Mouse (Mus musculus) forelimb bud, embryonic 11.5 days (tissue): ENCODE results near the gene Cblb.

Experiments used
- DNase-seq: peaks from one replicate; pipeline ENCODE4 v3.0.0-alpha.2; 2012; ENCODE audit warnings: low read depth, low spot score

Cblb gene

DNA sequence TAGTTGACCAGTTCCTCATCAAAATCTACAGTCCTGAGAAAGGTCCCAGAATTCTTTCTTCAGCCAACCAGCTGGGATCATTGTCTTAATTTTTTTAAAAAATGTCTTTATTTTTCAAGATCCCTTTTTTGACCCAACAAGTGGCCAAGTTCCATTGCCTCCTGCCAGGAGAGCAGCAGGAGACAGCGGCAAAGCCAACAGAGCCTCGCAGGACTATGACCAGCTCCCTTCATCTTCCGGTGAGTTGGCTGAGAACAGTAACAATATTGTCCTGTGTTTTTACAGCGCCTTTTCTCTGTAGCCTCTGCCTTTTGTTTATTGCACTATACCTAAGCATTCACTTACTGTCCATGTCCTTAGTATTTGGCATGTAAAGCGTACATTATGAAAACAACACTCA lies 163.0 kb downstream of the Cblb start:
- no peak for DNase-seq

DNA sequence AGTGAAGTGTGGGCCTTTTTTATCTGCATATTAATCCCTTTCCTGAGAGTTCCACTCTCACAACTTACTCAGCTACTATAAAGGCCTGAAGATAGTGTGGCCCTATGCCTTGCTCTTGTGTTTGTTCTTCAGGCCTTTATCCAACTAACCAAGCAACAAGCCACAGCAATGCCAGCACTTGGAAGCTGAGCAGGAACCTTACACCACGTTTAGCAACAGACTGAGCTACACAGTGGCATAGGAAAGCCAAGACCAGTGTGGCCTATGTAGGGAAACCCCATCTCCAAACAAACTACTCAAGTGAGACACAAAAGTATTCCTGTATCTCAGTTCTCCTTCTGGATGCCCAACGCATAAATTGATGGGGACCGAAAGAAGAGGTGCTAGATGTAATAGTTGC lies 163.8 kb downstream of the Cblb start:
- DNase-seq, result no peak

DNA sequence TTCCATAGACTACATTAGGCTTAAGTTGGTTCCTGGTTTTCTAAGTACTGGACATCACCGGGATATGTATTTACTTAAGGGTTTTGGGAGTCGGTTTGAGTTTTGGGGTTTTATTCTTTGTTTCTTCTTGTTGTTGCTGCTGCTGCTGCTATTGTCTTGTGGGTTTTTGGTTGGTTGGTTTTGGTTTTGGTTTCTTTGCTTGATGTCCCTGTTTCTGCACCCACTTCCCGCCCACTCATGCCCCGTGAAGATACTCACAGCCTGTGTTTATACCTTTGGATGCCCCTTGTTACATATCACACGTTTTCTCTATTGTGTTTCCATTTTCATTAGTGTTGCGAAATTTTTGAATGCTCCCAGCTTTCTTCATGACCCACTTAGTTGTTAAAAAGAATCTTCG lies 169.1 kb downstream of the Cblb start:
- no peak for DNase-seq

DNA sequence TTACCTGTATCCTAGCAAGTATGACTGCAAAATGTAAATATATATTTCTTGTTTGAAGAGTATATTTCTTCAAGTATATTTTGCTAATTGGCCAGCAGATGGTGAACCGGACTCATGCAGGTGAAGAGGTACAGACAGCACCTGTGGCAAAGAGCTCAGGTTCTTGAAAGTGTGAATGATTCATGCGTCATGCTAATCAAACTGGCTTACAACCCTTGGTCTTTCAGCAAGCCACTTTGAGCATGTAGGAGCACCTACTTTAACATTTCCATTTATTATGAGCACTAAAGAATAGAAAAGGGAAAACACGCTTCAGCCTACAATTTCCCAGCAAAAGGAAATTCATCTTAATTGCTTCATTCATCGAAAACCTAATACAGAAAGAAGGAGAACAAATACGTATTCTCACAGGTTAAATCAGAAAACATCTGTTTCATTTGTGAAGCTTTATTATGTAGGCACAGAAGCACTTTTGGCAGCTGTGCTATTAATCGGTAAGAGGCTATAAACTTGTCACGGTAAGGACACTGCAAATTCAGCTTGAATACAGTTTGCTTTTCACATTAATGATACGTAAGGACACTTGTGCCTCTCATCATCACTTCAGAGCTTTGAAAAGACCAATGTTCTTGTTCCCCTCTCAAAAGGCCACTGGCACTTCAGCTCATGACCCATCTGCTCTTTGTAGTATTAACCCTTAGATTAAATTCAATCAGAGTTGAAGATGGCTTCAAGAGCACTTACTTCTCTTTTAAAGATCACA lies 180.0 kb downstream of the Cblb start:
- no peak for DNase-seq

DNA sequence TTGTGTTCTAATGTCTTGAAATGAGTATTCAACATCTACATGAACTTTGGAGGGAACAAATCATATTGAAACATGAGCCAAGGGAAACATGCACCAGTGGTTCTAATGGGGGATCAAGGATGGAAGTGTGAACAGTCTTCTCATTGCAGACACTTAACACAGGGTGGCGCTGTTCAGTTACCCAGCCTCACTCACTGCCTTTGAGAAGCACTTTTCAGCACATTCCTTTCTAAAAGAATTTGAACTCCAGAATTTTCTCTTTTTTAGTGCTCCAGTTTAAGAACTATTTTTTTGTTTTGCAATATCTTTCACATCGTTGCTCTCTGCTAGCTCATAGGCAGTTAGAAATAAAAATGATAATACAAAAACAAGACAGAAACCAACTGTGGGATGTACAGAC lies 188.0 kb downstream of the Cblb start:
- DNase-seq, result peak; percentile 52

DNA sequence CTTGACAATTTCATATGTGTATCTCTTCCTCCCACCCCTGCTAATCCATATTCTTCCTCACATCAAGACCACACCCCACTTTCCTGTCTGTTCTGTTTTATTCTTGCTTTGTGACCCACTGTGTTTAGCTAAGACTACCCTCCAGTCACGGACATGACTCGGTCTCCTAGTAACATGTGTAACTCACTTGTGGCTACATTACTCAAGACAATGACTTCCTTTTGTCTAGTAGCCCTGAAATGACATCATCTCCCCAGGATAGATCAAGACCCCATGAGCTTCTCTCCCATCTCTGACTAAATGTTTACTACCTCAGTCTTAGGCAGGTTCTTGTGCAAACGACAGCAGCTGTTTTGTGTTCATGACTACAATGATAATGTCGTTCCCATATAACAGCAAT lies 191.9 kb downstream of the Cblb start:
- DNase-seq, result no peak

DNA sequence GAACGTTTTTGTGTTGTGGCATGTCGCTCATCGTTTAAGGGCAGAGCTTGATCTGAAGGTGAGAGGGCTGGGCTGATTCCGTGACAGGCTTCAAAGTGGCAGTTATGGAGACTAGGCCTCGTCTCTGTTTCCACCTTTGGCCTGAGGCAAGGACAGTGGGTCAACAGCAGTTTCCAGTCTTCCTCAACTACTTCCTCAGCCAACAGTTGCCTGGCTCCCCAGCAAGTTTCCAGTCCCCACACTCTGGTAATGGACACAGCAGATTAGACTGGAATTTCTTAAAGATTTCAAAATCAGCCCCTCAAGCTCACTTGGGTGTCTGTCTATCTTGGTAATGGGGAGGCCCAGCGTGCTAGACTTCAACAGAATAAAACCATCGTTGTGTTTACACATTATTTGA lies 198.4 kb downstream of the Cblb start:
- DNase-seq, result no peak

DNA sequence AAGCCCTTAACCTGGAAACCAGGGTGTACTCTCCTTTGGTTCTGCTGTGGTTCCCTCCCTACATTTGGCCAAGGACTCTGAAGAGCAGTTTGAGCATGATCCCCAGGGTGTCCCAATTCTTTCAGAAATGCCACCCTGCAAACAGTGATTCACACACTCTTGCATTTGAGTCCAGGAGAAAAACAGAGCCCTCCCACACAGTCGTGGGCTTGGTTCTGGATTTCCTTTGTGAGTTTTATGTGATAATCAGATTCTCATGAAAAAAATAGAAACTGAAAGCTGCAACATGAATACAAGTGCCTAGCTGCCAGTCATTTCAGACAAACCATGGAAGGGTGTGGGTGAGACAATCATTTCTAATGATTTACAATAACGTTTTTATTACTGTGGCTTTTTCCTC lies 198.9 kb downstream of the Cblb start:
- no peak for DNase-seq

DNA sequence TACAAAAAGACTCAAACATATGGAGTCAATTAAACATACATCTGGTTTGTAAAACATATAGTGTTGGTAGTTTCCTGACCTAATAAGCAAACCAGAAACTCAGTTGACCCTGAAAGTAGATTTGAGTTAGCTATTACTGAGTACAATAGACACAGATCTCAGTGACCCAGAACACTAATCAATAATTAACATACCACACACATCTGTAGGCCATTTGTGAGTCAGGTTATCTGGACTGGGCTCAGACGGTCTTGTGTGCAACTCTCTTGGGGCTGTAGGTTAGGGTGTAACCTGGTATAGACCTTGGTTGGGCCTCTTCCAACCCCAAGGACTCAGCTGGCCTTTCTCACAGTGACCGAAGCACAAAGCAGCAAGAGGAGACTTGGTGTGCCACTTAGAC lies 211.1 kb downstream of the Cblb start:
- peak; percentile 65 for DNase-seq

DNA sequence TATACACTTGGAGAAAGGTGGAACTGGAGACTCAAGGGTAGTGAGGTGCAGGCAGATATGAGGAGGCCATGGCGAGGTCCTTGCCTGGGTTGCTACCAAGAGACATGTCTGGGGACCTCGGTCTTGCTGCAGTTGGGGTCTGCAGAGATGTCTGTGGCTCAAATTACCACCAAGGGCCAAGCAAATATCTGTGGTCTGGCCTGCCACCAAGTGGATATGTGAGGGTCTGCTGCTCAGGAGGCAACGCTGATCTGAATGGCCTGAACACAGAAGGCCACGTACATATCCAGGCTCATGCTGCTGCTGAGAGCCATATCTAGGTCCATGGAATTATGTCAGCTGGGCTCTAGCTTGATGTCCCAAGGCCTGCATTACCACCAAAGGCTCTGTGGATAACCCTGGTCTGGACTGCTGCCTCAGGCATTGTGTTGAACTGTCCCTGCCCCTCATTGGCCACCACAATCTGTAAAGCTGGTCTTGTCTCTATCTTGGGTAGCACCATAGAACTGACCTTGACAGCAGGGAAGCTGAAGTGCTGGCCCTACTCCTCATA lies 212.5 kb downstream of the Cblb start:
- DNase-seq, result no peak

DNA sequence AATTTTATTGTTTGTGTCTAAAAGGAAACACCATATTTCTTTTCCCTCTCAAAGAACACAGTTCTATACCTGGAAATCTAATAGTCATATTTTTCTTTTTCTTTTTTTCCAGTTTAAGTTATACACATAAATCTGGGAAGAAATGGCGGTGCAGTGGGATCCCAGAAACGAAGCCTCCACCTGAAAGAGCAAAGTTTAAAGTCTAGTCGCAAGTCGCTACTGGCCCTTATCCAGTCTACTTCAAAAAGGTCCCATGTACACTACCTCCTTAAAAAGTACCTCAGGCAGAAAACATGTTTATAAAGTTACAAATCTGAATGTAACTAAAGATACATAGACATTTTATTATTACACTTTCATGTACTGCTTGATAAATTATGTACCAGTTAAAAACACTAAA lies 219.2 kb downstream of the Cblb start:
- DNase-seq, result no peak

DNA sequence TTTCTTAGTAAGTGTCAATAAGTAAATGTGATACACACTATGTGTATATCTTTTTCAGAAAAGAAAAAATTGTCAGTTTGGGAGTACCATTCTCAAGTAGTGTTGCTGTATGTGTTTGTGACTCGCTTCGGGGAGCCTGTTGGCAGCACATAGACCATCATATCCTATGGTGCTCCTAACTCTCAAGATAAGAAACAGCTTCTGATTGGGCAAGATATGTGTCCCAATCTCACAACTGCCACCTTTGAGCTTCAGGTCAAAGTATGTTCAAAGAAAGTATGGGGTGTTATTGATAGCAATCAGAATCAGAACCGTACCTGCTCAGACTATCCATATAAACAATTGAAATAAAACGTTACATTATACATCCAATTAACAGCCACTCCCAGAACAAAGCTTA lies 219.9 kb downstream of the Cblb start:
- no peak for DNase-seq
